Mouse (Mus musculus): Measurements from ENCODE around the gene Hcst. TPM values are rescaled to one million over a fixed set of nuclear protein-coding genes. Genes with fewer than 3 reads are reported as not detected.

Gene Hcst
- total and polyA plus RNA-seq, 2 experiments, result 1.9 to 5.0 TPM

- no peaks in the 10 kb centered on the region for H3K36me3 ChIP-seq (ENCODE audit: control insufficient read depth, insufficient read depth, low read length)
- WGBS, result 11% methylated on average over 31 of the region's 31 CpGs
These were observed 1.7 kb upstream of the Hcst start, which contains the start of gene Nfkbid for GRCm38 (mm10) chr7:30421175-30421889. Nfkbid (plus strand) TSS chr7:30421732.

DNA sequence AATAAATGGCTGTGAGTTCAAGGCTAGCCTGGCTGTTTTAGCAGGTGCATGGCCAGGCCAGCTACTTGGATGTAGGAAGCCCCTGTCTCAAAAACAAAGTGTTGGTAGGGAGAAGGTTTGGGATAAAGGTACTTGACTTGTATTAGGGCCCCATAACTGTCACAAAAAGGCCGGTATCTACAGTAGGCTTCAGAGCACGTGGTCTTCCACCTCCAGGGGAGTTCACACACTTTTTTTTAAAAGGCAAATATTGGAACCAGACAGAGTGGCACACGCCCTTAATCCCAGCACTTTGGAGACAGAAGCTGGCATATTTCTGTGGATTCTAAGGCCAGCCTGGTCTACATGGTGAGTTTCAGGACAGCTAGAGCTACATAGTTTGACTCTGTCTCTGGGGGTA, 1.0 kb upstream of the Hcst start:
- Histone ChIP-seq H3K36me3 (ENCODE audit: control insufficient read depth, insufficient read depth, low read length) (no peaks in the 10 kb centered on the region), H3K79me2 (ENCODE audit: control insufficient read depth, insufficient read depth, low read length) (no peaks in the 10 kb centered on the region), H3K9ac (ENCODE audit: low read depth, low read length) (no peak overlapping the region), H3K4me1 (ENCODE audit: control insufficient read depth, insufficient read depth, low read length) (0 out of 2 replicates have a peak, but pooled peaks cover 2% of the 10 kb centered on the region), H3K4me3 (ENCODE audit: insufficient read depth, low read depth, low read length) (no peak overlapping the region), H3K27me3 (ENCODE audit: control insufficient read depth, insufficient read depth, low read length) (no peaks in the 10 kb centered on the region), H3K27ac (replicated peaks; ENCODE audit: insufficient read depth, low read depth, low read length) (peak overlapping the region; percentile 24; the same call in 1 of the 2 replicates)
- 79% methylated on average over 3 of the region's 3 CpGs for WGBS
- TF ChIP-seq CTCF (IDR thresholded peaks at IDR 0.05; ENCODE audit: low read depth, low read length) (no peak), POLR2A (IDR thresholded peaks at IDR 0.05; ENCODE audit: extremely low read depth, insufficient read depth, low read length) (no peak)
- DNase-seq (ENCODE audit: extremely low read depth, low read depth, low spot score), result no peak

More at GRCm38 (mm10) chr7:30421175-30421889, 1.7 kb upstream of the Hcst start, which contains the start of gene Nfkbid:
- H3K27me3 ChIP-seq (ENCODE audit: control insufficient read depth, insufficient read depth, low read length), result no peaks in the 10 kb centered on the region
- peak within 1 kb of the TSS; percentile 50 for H3K4me3 ChIP-seq (ENCODE audit: insufficient read depth, low read depth, low read length)
- peak within 1 kb of the TSS; percentile 54 for H3K9ac ChIP-seq (ENCODE audit: low read depth, low read length)
- no peaks in the 10 kb centered on the region for H3K79me2 ChIP-seq (ENCODE audit: control insufficient read depth, insufficient read depth, low read length)
- 0 out of 2 replicates have a peak, but pooled peaks cover 2% of the 10 kb centered on the region for H3K4me1 ChIP-seq (ENCODE audit: control insufficient read depth, insufficient read depth, low read length)
- peak; percentile 22 for DNase-seq (ENCODE audit: extremely low read depth, low read depth, low spot score)
- H3K27ac ChIP-seq (replicated peaks; ENCODE audit: insufficient read depth, low read depth, low read length), result peak within 1 kb of the TSS; percentile 56
- no peak for TF ChIP-seq POLR2A (IDR thresholded peaks at IDR 0.05; ENCODE audit: extremely low read depth, insufficient read depth, low read length)
- TF ChIP-seq CTCF (IDR thresholded peaks at IDR 0.05; ENCODE audit: low read depth, low read length), result no peak

GRCm38 (mm10) chr7:30417856-30418255, 1.8 kb downstream of the Hcst start:
- TF ChIP-seq POLR2A (IDR thresholded peaks at IDR 0.05; ENCODE audit: extremely low read depth, insufficient read depth, low read length) (no peak), CTCF (IDR thresholded peaks at IDR 0.05; ENCODE audit: low read depth, low read length) (no peak)
- no peak overlapping the region for H3K27ac ChIP-seq (replicated peaks; ENCODE audit: insufficient read depth, low read depth, low read length)
- no peak overlapping the region for H3K9ac ChIP-seq (ENCODE audit: low read depth, low read length)
- no peaks in the 10 kb centered on the region for H3K27me3 ChIP-seq (ENCODE audit: control insufficient read depth, insufficient read depth, low read length)
- 0 out of 2 replicates have a peak, but pooled peaks cover 2% of the 10 kb centered on the region for H3K4me1 ChIP-seq (ENCODE audit: control insufficient read depth, insufficient read depth, low read length)
- no peak overlapping the region for H3K4me3 ChIP-seq (ENCODE audit: insufficient read depth, low read depth, low read length)
- H3K36me3 ChIP-seq (ENCODE audit: control insufficient read depth, insufficient read depth, low read length), result no peaks in the 10 kb centered on the region
- H3K79me2 ChIP-seq (ENCODE audit: control insufficient read depth, insufficient read depth, low read length), result no peaks in the 10 kb centered on the region
- DNase-seq (ENCODE audit: extremely low read depth, low read depth, low spot score), result no peak
- WGBS, result 73% methylated on average over 9 of the region's 9 CpGs

GRCm38 (mm10) chr7:30413596-30413995, 6.1 kb downstream of the Hcst start, which contains the start of gene Tyrobp:
Tyrobp (plus strand) TSS chr7:30413760.
- WGBS, result 66% methylated on average over 5 of the region's 5 CpGs
- H3K4me3 ChIP-seq (ENCODE audit: insufficient read depth, low read depth, low read length), result peak within 1 kb of the TSS; percentile 45
- H3K79me2 ChIP-seq (ENCODE audit: control insufficient read depth, insufficient read depth, low read length), result no peaks in the 10 kb centered on the region
- peak within 1 kb of the TSS; percentile 34; the same call in 1 of the 2 replicates for H3K9ac ChIP-seq (ENCODE audit: low read depth, low read length)
- peak within 1 kb of the TSS; percentile 46 for H3K27ac ChIP-seq (replicated peaks; ENCODE audit: insufficient read depth, low read depth, low read length)
- no peaks in the 10 kb centered on the region for H3K27me3 ChIP-seq (ENCODE audit: control insufficient read depth, insufficient read depth, low read length)
- H3K4me1 ChIP-seq (ENCODE audit: control insufficient read depth, insufficient read depth, low read length), result no peaks in the 10 kb centered on the region
- no peak for DNase-seq (ENCODE audit: extremely low read depth, low read depth, low spot score)
- no peaks in the 10 kb centered on the region for H3K36me3 ChIP-seq (ENCODE audit: control insufficient read depth, insufficient read depth, low read length)
- TF ChIP-seq POLR2A (IDR thresholded peaks at IDR 0.05; ENCODE audit: extremely low read depth, insufficient read depth, low read length) (0 out of 2 replicates have a peak, but pooled peaks have one; percentile 15), CTCF (IDR thresholded peaks at IDR 0.05; ENCODE audit: low read depth, low read length) (no peak)

GRCm38 (mm10) chr7:30412735-30413147, 6.9 kb downstream of the Hcst start:
- no peaks in the 10 kb centered on the region for H3K36me3 ChIP-seq (ENCODE audit: control insufficient read depth, insufficient read depth, low read length)
- H3K4me1 ChIP-seq (ENCODE audit: control insufficient read depth, insufficient read depth, low read length), result no peaks in the 10 kb centered on the region
- H3K9ac ChIP-seq (ENCODE audit: low read depth, low read length), result no peak overlapping the region
- H3K4me3 ChIP-seq (ENCODE audit: insufficient read depth, low read depth, low read length), result no peak overlapping the region
- no peaks in the 10 kb centered on the region for H3K27me3 ChIP-seq (ENCODE audit: control insufficient read depth, insufficient read depth, low read length)
- TF ChIP-seq POLR2A (IDR thresholded peaks at IDR 0.05; ENCODE audit: extremely low read depth, insufficient read depth, low read length), result no peak
- TF ChIP-seq CTCF (IDR thresholded peaks at IDR 0.05; ENCODE audit: low read depth, low read length), result no peak
- 62% methylated on average over 4 of the region's 4 CpGs for WGBS
- peak overlapping the region; percentile 46 for H3K27ac ChIP-seq (replicated peaks; ENCODE audit: insufficient read depth, low read depth, low read length)
- DNase-seq (ENCODE audit: extremely low read depth, low read depth, low spot score), result no peak
- H3K79me2 ChIP-seq (ENCODE audit: control insufficient read depth, insufficient read depth, low read length), result no peaks in the 10 kb centered on the region

DNA sequence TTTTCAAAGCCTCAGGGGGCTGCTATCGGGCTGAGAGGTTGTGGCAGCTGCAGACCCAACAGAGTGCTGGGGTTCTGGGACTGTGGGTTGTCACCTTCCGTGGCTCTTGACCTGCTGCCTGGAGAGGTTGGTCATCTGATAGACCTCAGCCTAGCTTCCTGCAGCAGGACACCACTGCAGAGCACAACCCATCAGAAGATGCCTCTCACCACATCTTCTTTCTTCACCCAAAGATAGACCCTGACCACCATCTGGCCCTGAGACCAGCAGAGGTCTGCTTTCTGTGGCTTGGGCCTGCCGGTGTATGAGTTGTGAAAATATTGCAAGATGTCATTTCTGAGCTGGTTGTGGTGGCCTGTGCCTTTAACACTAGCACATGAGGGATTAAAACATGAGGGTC, 8.6 kb downstream of the Hcst start:
- DNase-seq (ENCODE audit: extremely low read depth, low read depth, low spot score), result no peak
- no peaks in the 10 kb centered on the region for H3K36me3 ChIP-seq (ENCODE audit: control insufficient read depth, insufficient read depth, low read length)
- H3K27ac ChIP-seq (replicated peaks; ENCODE audit: insufficient read depth, low read depth, low read length), result no peak overlapping the region
- 86% methylated on average over 3 of the region's 3 CpGs for WGBS
- no peaks in the 10 kb centered on the region for H3K79me2 ChIP-seq (ENCODE audit: control insufficient read depth, insufficient read depth, low read length)
- TF ChIP-seq POLR2A (IDR thresholded peaks at IDR 0.05; ENCODE audit: extremely low read depth, insufficient read depth, low read length), result no peak
- no peak for TF ChIP-seq CTCF (IDR thresholded peaks at IDR 0.05; ENCODE audit: low read depth, low read length)
- H3K9ac ChIP-seq (ENCODE audit: low read depth, low read length), result no peak overlapping the region
- H3K27me3 ChIP-seq (ENCODE audit: control insufficient read depth, insufficient read depth, low read length), result no peaks in the 10 kb centered on the region
- H3K4me1 ChIP-seq (ENCODE audit: control insufficient read depth, insufficient read depth, low read length), result no peaks in the 10 kb centered on the region
- H3K4me3 ChIP-seq (ENCODE audit: insufficient read depth, low read depth, low read length), result no peak overlapping the region
